Mouse (Mus musculus): Measurements from ENCODE around the gene Snx11. TPM values are rescaled to one million over a fixed set of nuclear protein-coding genes. Genes with fewer than 3 reads are reported as not detected.

Gene Snx11
- total RNA-seq, 2 experiments from 2014 or later: 49.7 to 52.2 TPM

DNA sequence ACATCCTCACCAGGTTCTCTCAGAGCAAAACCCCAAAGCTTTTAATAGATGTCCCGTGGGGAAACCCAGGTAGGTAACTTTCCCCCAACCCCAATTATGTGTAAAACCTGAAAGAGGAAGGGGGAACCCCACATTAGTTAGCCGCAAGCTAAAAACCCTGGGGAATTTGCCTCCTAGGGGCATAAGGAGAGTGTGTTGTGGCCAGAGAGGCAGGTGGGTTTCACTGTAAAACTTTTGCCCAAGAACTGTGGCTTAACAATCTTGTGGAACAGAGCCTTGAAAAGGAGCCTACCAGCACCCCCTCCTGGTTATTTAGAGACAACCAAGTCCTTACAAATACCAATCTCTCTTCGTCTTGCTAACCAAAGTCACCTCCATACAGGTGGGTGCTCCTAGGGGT is 2.8 kb downstream of the Snx11 start:
- Histone ChIP-seq H3K4me3 (no peak overlapping the region), H3K27ac (no peak overlapping the region; the same call in 1 of the 2 replicates)
- DNase-seq (ENCODE audit: extremely low spot score in 1 of 2, low spot score in 2 of 2): no peak
- intact Hi-C loops (cut with DNase I): no loop called here
- peak; percentile 32 for TF ChIP-seq CTCF (IDR thresholded peaks at IDR 0.05)

DNA sequence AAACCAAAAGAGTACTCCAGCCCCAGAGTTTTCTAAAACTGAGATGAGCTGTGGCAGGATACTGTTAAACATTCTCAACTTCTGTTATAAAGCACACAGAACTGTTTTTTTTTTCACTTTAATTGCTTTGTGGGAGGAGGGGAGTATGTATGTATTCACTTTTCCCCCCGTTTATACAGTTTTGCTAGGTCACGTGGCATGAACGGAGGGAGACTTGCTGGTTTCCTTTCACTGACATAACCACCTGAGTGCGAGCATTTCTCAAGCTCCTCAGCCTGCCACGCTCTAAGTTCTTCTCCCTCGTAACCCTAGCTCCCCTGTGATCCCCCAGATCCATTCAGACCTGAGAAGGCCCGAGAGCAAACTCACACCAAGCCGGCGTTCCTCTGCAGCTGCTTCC is 4.9 kb downstream of the Snx11 start:
- Histone ChIP-seq H3K4me3 (no peak overlapping the region), H3K27ac (no peak overlapping the region)
- intact Hi-C loops (cut with DNase I): no loop called here
- no peak for DNase-seq (ENCODE audit: extremely low spot score in 1 of 2, low spot score in 2 of 2)
- TF ChIP-seq CTCF (IDR thresholded peaks at IDR 0.05): no peak

DNA sequence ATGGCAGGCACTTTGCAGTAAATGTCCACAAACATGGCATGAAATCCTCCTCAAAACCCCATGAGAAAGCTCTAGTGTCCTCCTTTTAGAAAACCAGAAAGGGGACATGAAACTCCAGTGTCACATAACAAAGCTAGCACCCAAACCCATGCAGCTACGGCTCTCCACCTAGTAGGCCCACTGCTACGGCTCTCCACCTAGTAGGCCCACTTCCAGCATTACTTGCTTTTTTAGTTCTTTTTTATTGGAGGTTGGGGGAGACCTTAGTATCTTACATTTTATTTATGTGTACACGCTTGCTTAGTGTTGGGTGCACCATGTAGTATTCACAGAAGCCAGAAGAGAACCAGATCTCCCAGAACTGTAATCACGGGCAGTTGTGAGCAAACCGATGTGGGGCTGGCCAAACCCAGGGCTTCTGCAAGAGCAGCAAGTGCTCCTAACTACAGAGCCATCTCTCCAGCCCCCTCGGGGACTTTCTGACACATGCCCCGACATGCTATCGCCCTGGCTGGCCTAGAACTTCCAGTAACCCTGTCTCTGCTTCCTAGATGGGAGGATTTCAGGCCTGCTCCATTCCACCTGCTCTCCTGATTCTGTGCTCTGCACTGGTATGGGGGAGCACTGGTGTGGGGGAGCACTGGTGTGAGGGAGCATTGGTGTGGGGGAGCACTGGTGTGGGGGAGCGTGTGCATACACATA is 5.9 kb downstream of the Snx11 start:
- Histone ChIP-seq H3K27ac (no peak overlapping the region), H3K4me3 (no peak overlapping the region)
- no peak for DNase-seq (ENCODE audit: extremely low spot score in 1 of 2, low spot score in 2 of 2)
- no peak for TF ChIP-seq CTCF (IDR thresholded peaks at IDR 0.05)
- intact Hi-C loops (cut with DNase I): no loop called here

DNA sequence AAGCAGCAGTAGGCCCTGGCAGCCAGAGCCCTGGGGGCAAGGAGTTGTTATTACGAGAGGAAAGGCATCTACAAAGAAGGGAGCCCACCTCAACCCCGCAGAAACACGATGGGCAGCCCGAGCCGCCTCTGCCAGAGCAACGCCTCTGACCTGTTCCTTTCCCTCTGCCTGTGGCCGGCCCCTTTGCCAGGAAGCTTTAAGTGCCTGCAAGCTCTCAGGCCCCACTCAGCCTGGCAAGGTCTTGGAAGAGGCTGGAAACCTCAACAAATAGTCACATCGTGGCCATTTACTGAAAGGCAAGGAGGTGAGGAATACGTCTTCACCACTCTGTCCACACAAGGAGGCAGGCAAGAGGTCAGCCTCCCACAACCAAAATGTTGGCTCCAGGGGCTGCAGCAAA is 9.1 kb downstream of the Snx11 start:
- TF ChIP-seq CTCF (IDR thresholded peaks at IDR 0.05): no peak
- H3K27ac ChIP-seq: peak overlapping the region; percentile 60
- H3K4me3 ChIP-seq: no peak overlapping the region
- DNase-seq (ENCODE audit: extremely low spot score in 1 of 2, low spot score in 2 of 2): no peak
- intact Hi-C loops (cut with DNase I): no loop called here

DNA sequence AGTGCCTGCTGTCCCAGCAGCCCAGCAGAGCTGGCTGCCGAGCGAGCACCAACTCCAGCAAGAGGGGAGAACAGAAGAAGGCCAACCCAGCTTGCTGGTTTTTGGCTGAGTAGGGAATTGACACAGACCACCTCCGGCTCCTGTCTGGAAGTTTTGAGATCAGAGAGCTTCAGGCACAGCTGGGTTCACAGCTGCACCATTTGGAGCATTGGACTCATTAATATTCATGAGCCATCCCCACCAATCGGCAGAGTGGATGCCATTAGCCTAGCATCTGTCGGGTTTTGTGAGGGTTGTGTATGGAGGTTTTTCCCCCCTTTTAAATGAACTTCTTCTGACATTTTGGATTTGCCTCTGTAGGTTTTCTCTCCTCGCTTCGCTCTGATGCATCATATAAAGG is 10.3 kb downstream of the Snx11 start:
- TF ChIP-seq CTCF (IDR thresholded peaks at IDR 0.05): no peak
- peak overlapping the region; percentile 60 for H3K27ac ChIP-seq
- intact Hi-C loops (cut with DNase I): no loop called here
- no peak for DNase-seq (ENCODE audit: extremely low spot score in 1 of 2, low spot score in 2 of 2)
- H3K4me3 ChIP-seq: no peak overlapping the region

DNA sequence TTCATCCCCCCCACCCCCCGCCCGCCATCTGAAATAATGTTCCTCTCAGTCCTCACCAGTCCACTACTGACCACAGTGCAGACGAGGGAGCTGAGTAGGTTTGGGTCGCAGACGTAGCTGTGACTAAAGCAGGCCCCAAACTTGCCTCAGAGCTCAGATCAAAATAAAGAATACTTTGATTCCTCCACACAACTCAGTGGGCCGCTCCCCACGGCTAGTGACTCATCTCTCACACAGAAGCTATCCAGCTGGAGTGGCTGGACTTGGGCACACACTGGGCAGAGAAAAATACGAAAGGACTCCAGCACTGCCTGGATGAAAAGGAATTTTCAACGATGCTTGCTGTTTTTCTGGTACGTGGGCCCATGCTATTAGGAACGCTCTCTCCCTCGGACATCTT is 10.8 kb downstream of the Snx11 start:
- peak in 1 of 2 experiments; percentile 43 for DNase-seq (ENCODE audit: extremely low spot score in 1 of 2, low spot score in 2 of 2)
- intact Hi-C loops (cut with DNase I): no loop called here
- Histone ChIP-seq H3K4me3 (no peak overlapping the region), H3K27ac (peak overlapping the region; percentile 60)
- TF ChIP-seq CTCF (IDR thresholded peaks at IDR 0.05): no peak

DNA sequence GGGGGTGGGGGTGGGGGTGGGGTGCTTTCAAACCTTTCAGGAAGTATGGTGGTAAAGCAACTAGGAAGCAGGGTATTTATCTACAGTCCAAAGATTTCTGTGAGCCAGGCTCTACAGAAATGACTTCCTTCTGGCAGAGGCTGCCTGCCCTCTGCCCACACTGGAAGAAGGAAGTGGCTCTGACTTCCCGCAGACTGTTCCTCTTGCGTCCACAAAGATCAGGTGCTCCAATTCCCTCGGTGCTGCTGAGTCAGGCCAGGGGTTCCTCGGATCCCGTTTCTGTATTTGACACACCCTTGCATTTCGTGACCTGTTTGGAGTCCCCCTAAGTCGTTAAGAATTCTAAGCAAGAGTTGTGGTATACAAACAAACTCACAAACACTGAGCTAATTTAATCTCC is 11.7 kb downstream of the Snx11 start:
- intact Hi-C loops (cut with DNase I): no loop called here
- H3K4me3 ChIP-seq: no peak overlapping the region
- DNase-seq (ENCODE audit: extremely low spot score in 1 of 2, low spot score in 2 of 2): no peak
- no peak for TF ChIP-seq CTCF (IDR thresholded peaks at IDR 0.05)
- peak overlapping the region; percentile 4; the same call in 1 of the 2 replicates for H3K27ac ChIP-seq

DNA sequence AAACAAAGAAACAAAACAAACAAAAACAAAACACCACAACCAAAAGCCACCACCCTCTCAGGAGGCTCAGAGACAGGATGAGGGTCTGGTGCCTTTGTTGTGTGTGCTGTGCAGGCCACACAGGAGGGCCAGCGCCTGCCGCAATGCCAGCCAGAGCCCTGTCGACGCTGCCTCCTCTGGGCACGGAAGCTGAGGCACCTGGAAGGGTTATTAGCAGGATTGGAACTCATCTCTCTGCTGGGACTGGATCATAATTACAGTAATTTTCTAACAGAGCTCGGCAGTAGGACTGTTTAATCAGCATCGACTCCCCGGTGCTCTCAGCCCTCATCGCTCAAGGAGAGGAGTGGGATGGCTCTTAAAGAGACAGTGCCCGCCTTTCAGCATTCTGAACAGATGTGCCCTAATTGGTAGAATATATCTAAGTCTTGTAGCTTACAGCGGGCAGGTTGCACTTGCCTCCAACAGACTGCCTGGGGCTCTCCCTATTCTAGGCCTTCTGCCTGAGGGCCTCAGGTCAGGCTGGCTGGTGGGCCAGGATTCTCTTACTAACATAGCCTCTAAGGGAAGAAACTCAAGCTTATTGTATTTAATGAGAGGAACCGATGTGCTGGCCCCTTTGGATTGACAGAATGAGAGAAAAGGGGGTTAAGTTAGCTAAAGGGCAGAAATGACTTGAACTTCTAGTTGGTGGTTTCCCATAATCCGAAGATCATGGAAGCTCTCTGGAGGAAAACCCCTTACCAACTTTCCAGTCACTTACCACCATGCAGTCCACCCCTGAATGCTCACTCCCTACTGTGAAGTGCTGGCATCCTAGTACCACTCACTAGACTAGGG is 12.6 kb downstream of the Snx11 start:
- intact Hi-C loops (cut with DNase I): no loop called here
- no peak for TF ChIP-seq CTCF (IDR thresholded peaks at IDR 0.05)
- Histone ChIP-seq H3K27ac (peak overlapping the region; percentile 41; the same call in 1 of the 2 replicates), H3K4me3 (no peak overlapping the region)
- no peak for DNase-seq (ENCODE audit: extremely low spot score in 1 of 2, low spot score in 2 of 2)

DNA sequence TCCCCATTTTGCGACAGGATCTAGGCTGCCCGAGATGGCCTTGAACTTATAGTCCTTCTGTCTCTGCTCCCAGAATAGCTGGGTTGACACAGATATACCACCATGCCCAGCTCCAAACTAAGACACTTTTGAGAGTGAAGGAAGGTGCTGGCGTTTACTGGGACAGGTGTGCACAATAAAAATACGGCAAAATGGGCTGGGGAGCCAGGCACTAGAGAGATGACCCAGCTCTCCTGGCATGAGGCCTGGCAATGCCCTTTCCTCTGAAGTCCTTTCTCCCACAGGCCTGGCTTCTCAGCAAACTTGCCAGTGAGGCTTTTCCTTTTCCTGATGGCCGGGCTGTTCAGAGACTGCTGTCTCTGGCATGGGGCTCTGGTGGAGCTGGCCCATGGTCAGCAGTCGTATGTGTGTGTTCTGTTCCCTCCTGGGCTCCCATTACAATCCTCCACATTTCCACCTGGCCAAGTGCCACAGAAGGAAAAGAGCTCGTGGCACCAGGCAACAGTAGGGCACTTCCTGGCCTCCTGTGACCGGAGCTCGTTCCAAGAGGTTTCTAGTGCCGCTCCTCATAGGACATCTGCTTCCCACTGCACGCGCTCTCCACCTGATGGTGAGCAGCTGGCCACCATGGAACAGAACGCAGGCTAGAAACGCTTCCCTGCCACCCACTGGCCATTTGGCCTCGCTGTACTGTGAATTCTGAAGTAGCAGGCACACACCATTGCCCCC is 14.5 kb downstream of the Snx11 start:
- intact Hi-C loops (cut with DNase I): no loop called here
- no peak overlapping the region for H3K4me3 ChIP-seq
- no peak; the same call in 1 of the 2 replicates for TF ChIP-seq CTCF (IDR thresholded peaks at IDR 0.05)
- no peak overlapping the region; the same call in 1 of the 2 replicates for H3K27ac ChIP-seq
- DNase-seq (ENCODE audit: extremely low spot score in 1 of 2, low spot score in 2 of 2): peak in 1 of 2 experiments; percentile 16

DNA sequence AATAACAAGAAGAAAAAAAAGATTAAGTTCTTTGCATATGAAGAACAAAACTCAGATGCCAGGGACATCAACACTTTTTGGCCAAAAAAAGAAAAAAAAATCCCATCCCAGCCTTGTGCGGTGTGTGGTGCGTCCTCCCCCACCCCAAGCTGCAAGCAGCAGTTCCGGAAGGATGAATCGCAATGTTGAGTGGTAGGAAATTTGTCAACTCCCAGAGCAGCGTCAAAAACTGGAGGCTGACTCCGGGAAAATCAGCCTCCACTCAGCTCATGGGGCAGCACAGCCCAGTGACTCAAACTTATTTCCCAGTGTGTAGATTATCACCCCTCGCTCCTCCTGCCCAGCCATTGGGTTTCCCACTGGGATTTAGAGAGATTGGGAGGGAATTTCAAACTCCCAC is 15.4 kb downstream of the Snx11 start:
- peak in 1 of 2 experiments; percentile 43 for DNase-seq (ENCODE audit: extremely low spot score in 1 of 2, low spot score in 2 of 2)
- intact Hi-C loops (cut with DNase I): loop anchor here (2.0 kb wide), 1 partner anchor 15 kb away; the partner anchor contains the start of gene Snx11
- no peak overlapping the region for H3K27ac ChIP-seq

DNA sequence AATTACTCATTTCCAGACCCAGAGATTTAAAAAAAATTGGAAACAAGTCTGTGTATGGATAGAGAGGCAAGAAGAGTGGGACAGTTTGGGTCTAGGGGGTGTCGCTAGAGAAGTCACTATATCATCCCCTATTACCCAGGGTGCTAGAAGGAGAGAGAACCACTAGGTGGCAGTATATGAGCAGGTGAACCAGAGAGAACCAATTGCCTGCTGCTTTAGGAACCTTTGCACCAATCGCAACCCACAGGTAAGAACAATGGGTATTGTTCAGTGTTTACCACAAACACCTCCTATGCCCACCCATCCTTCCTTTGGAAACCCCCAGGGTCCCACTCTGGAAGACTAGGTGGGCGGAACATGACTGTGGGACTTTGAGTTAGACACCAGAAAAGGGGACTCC is 17.3 kb downstream of the Snx11 start:
- DNase-seq (ENCODE audit: extremely low spot score in 1 of 2, low spot score in 2 of 2): no peak
- intact Hi-C loops (cut with DNase I): loop anchor here (1.0 to 2.0 kb wide), 2 partner anchors 17 to 102 kb away; partner anchors contain the start of gene Snx11
- peak; percentile 81 for TF ChIP-seq CTCF (IDR thresholded peaks at IDR 0.05)
- Histone ChIP-seq H3K4me3 (no peak overlapping the region), H3K27ac (no peak overlapping the region)

More for the DNA sequence above, 15.4 kb downstream of the Snx11 start:
- H3K4me3 ChIP-seq: no peak overlapping the region
- TF ChIP-seq CTCF (IDR thresholded peaks at IDR 0.05): no peak

DNA sequence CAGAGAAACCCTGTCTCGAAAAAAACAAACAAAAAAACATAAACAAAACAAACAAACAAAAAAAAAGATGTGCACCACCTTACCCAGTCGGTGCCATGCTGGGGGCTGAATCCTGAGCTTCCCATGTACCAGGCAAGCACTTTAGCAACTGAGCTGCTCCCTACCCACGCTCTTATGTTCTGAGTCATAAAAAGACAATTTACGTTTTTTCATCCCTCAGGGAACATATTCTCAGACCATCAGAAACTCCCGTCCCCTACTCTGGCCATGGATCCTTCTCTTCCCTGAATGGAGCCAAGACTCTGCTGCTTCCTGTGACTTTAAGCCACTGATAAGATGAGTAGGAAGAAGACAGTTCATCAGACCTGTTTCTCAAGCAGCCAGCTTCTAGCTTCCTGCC is 19.0 kb downstream of the Snx11 start:
- intact Hi-C loops (cut with DNase I): no loop called here
- Histone ChIP-seq H3K4me3 (no peak overlapping the region), H3K27ac (no peak overlapping the region)
- DNase-seq (ENCODE audit: extremely low spot score in 1 of 2, low spot score in 2 of 2): no peak
- TF ChIP-seq CTCF (IDR thresholded peaks at IDR 0.05): no peak
